Mouse (Mus musculus) bone marrow macrophage, adult 2 months (primary cell): ENCODE results near the gene Fkbp8. TPM values are rescaled to one million over a fixed set of nuclear protein-coding genes. Genes with fewer than 3 reads are reported as not detected.
A peak's percentile ranks its signal among the peaks of the same experiment; 100 is the strongest.

Experiments used
- H3K27ac ChIP-seq: 2 replicates; pipeline ENCODE4 v1.5.1; 2012; ENCODE audit warnings: low read depth, low read length; ENCODE audit not compliant: insufficient read depth
- H3K4me1 ChIP-seq: 2 replicates; pipeline ENCODE4 v1.6.1; 2012; ENCODE audit warnings: low read length; ENCODE audit not compliant: control insufficient read depth, insufficient read depth
- H3K4me3 ChIP-seq: 2 replicates; pipeline ENCODE4 v1.5.1; 2012; ENCODE audit warnings: mild to moderate bottlenecking, low read length, moderate library complexity; ENCODE audit not compliant: insufficient read depth
- CTCF ChIP-seq: IDR thresholded peaks from 2 replicates; pipeline ENCODE4 v1.5.1; 2012; ENCODE audit warnings: low read depth, mild to moderate bottlenecking, low read length, moderate library complexity
- POLR2A ChIP-seq: IDR thresholded peaks from 2 replicates; pipeline ENCODE4 v1.6.1; 2012; ENCODE audit warnings: mild to moderate bottlenecking, low read depth, low read length, borderline replicate concordance
- polyA plus RNA-seq: library from polyadenylated mRNA; stranded (reverse); fragments of >200 nt; gene quantifications from 2 replicates; pipeline ENCODE4 v1.2.4, GENCODE M21; 2012; ENCODE audit not compliant: missing spikeins, insufficient read depth, insufficient read length

Gene Fkbp8
- polyA plus RNA-seq, 1 experiment, result 163 TPM

GRCm38 (mm10) chr8:70540507-70541071 lies 13.1 kb downstream of the Fkbp8 start:
- peaks cover 49% of the 10 kb centered on the region for H3K4me1 ChIP-seq
- peak overlapping the region; percentile 61 for H3K27ac ChIP-seq
- TF ChIP-seq CTCF (no peak), POLR2A (no peak)
- peak overlapping the region; percentile 71 for H3K4me3 ChIP-seq

- Histone ChIP-seq H3K4me1 (peaks cover 54% of the 10 kb centered on the region), H3K4me3 (peak overlapping the region; percentile 71), H3K27ac (peak overlapping the region; percentile 61)
- TF ChIP-seq CTCF (no peak), POLR2A (no peak)
Observed at GRCm38 (mm10) chr8:70541081-70541480, 13.6 kb downstream of the Fkbp8 start.

GRCm38 (mm10) chr8:70544200-70544687 lies 16.7 kb downstream of the Fkbp8 start:
- H3K4me3 ChIP-seq, result 0 out of 2 replicates have a peak overlapping the region, but pooled peaks have one; percentile 12
- H3K27ac ChIP-seq, result peak overlapping the region; percentile 79
- no peak for TF ChIP-seq POLR2A
- peak; percentile 71; the same call in 1 of the 2 replicates for TF ChIP-seq CTCF
- peaks cover 76% of the 10 kb centered on the region for H3K4me1 ChIP-seq

GRCm38 (mm10) chr8:70546412-70546811 lies 18.9 kb downstream of the Fkbp8 start:
- Histone ChIP-seq H3K4me3 (no peak overlapping the region), H3K4me1 (peaks cover 88% of the 10 kb centered on the region), H3K27ac (peak overlapping the region; percentile 26)
- no peak for TF ChIP-seq POLR2A
- TF ChIP-seq CTCF, result no peak

- H3K27ac ChIP-seq, result no peak overlapping the region
Observed at GRCm38 (mm10) chr8:70547762-70548161, 20.2 kb downstream of the Fkbp8 start.

GRCm38 (mm10) chr8:70549412-70550184 lies 22.1 kb downstream of the Fkbp8 start:
- peaks cover 91% of the 10 kb centered on the region for H3K4me1 ChIP-seq
- TF ChIP-seq CTCF (no peak; the same call in 1 of the 2 replicates), POLR2A (no peak)
- H3K27ac ChIP-seq, result peak overlapping the region; percentile 70
- no peak overlapping the region for H3K4me3 ChIP-seq

More at GRCm38 (mm10) chr8:70547762-70548161, 20.2 kb downstream of the Fkbp8 start:
- Histone ChIP-seq H3K4me3 (no peak overlapping the region), H3K4me1 (peaks cover 89% of the 10 kb centered on the region)
- TF ChIP-seq POLR2A, result no peak

- Histone ChIP-seq H3K27ac (peak overlapping the region; percentile 48), H3K4me3 (no peak overlapping the region), H3K4me1 (peaks cover 78% of the 10 kb centered on the region)
- TF ChIP-seq CTCF (no peak), POLR2A (no peak)
Observed at GRCm38 (mm10) chr8:70551558-70552161, 24.1 kb downstream of the Fkbp8 start.

GRCm38 (mm10) chr8:70552836-70553235 lies 25.3 kb downstream of the Fkbp8 start:
- Histone ChIP-seq H3K27ac (no peak overlapping the region), H3K4me1 (peaks cover 69% of the 10 kb centered on the region), H3K4me3 (no peak overlapping the region)
- TF ChIP-seq POLR2A, result no peak
- TF ChIP-seq CTCF, result no peak

- no peak for TF ChIP-seq POLR2A
- TF ChIP-seq CTCF, result no peak
- Histone ChIP-seq H3K4me3 (no peak overlapping the region), H3K4me1 (peaks cover 65% of the 10 kb centered on the region), H3K27ac (peak overlapping the region; percentile 22)
Observed at GRCm38 (mm10) chr8:70553740-70554139, 26.2 kb downstream of the Fkbp8 start.

- no peak overlapping the region for H3K27ac ChIP-seq
- no peak overlapping the region for H3K4me3 ChIP-seq
- no peak for TF ChIP-seq POLR2A
- TF ChIP-seq CTCF, result no peak
- H3K4me1 ChIP-seq, result peaks cover 61% of the 10 kb centered on the region
Observed at GRCm38 (mm10) chr8:70555079-70555747, 27.7 kb downstream of the Fkbp8 start.
